Mouse (Mus musculus) heart, postnatal 0 days (tissue): ENCODE measurements at regions not wholly inside any gene's neighbourhood (a gene's known extent, or its start where the extent isn't known, plus 50 kb on each side); places are given as distances from the start of the nearest gene placed in this dataset.

Experiments used
- CTCF ChIP-seq: IDR thresholded peaks from 2 replicates; pipeline ENCODE4 v1.5.1; 2016; ENCODE audit warnings: antibody characterized with exemption, control low read depth, low read depth
- EP300 ChIP-seq: IDR thresholded peaks from 2 replicates; pipeline ENCODE4 v1.6.1; 2016; ENCODE audit warnings: antibody characterized with exemption, low read depth

DNA sequence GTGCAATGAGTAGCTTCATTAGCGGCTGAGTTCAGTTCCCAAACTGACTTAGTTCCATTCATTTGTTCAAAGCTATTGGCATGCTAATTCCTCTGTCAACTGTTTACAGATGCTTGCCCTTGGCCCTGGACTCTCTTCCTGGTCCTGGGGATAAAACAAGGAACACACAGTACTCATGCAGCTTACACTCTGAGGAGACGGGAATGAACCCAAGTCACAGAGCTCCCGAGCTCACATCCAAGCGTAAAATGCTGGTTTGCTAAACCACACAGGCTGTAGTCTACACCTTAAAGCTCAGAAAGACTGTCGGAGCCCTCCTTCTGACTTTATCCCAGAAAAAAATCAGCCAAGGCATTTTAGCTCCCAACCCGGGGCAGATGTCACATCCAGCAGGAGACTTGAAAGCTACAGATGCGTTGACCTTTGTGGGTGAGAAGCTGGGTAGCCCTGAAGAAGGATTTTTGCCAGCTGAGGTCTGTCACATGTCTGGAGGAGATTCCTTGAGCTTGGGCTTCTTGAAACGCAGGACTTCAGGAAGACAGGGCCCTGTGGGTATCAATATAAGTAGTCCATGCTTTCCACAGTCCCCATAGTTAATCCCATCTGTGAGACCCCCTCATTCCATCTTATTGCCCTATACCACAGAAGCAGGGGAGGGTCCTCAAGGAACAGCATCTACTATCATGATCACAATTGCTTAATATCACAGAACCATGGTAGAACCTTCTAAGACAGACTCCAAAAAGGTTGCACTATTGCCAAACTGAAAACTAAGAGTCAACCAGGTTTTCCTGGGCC is 162.7 kb upstream of the Irf2bp2 start:
- TF ChIP-seq CTCF (no peak), EP300 (no peak)
